Mouse (Mus musculus) neural tube, embryonic 11.5 days (tissue): Measurements from ENCODE around the gene Dynll1. TPM values are rescaled to one million over a fixed set of nuclear protein-coding genes. Genes with fewer than 3 reads are reported as not detected.

Experiments used
- ATAC-seq: fragments of 200-750 bp; cut with Nextera tagmentation; 2 replicates; pipeline ENCODE4 v1.8.0; 2017; ENCODE audit warnings: moderate number of reproducible peaks, mild to moderate bottlenecking, moderate TSS enrichment, moderate library complexity; ENCODE audit not compliant: insufficient read depth, low FRiP score, low TSS enrichment
- DNase-seq: peaks from one replicate; pipeline ENCODE4 v3.0.0-alpha.2; 2015; ENCODE audit warnings: low spot score
- H3K27ac ChIP-seq: fragments of 300-500 bp; sonication (generic); 2 replicates; pipeline ENCODE4 v1.5.1; 2014; ENCODE audit warnings: low read depth, mild to moderate bottlenecking, low read length
- H3K27me3 ChIP-seq: fragments of 300-500 bp; sonication (generic); 2 replicates; pipeline ENCODE4 v1.6.1; 2014; ENCODE audit warnings: mild to moderate bottlenecking, low read length, mixed read lengths; ENCODE audit not compliant: control insufficient read depth, insufficient read depth
- H3K36me3 ChIP-seq: fragments of 300-500 bp; sonication (generic); 2 replicates; pipeline ENCODE4 v1.6.1; 2014; ENCODE audit warnings: mild to moderate bottlenecking, low read length, moderate library complexity, mixed read lengths; ENCODE audit not compliant: control insufficient read depth, insufficient read depth
- H3K4me1 ChIP-seq: fragments of 300-500 bp; sonication (generic); 2 replicates; pipeline ENCODE4 v1.6.1; 2014; ENCODE audit warnings: low read length, mixed read lengths; ENCODE audit not compliant: control insufficient read depth, insufficient read depth
- H3K4me2 ChIP-seq: fragments of 300-500 bp; sonication (generic); 2 replicates; pipeline ENCODE4 v1.6.1; 2014; ENCODE audit warnings: low read depth, mild to moderate bottlenecking, moderate library complexity
- H3K4me3 ChIP-seq: fragments of 300-500 bp; sonication (generic); 2 replicates; pipeline ENCODE4 v1.5.1; 2014; ENCODE audit warnings: low read depth, low read length
- H3K9ac ChIP-seq: fragments of 300-500 bp; sonication (generic); 2 replicates; pipeline ENCODE4 v1.6.1; 2014; ENCODE audit warnings: mild to moderate bottlenecking, low read length
- H3K9me3 ChIP-seq: fragments of 300-500 bp; sonication (generic); 2 replicates; pipeline ENCODE4 v1.6.1; 2016; ENCODE audit warnings: low read length; ENCODE audit not compliant: control insufficient read depth
- WGBS: fragments of 180-500 bp; shearing (Covaris S2); extraction: QIAGEN DNeasy Blood & Tissue Kit; methylation state at CpG from one replicate; pipeline ENCODE4 v1.1.7; 2014; 5-methylcytosine and 5-hydroxymethylcytosine counted together
- polyA plus RNA-seq: library from polyadenylated mRNA; unstranded; fragments of >200 nt; fragmentation: Nextera tagmentation; extraction: Ambion mirVana; gene quantifications from 2 replicates; pipeline ENCODE4 v1.2.1, GENCODE M21; 2014

Gene Dynll1
- polyA plus RNA-seq, 1 experiment from 2014 or later, result 1,631 TPM

GRCm38 (mm10) chr5:115294173-115294572, 6.6 kb downstream of the Dynll1 start:
- Histone ChIP-seq H3K4me3 (no peak overlapping the region), H3K4me2 (no peak overlapping the region), H3K27ac (no peak overlapping the region), H3K9ac (no peak overlapping the region), H3K36me3 (peaks cover 17% of the 10 kb centered on the region; the same call in 1 of the 2 replicates), H3K9me3 (no peaks in the 10 kb centered on the region), H3K4me1 (peaks cover 4% of the 10 kb centered on the region), H3K27me3 (no peaks in the 10 kb centered on the region)
- ATAC-seq (no peak), DNase-seq (no peak)
- 92% methylated on average over 8 of the region's 8 CpGs for WGBS

GRCm38 (mm10) chr5:115284735-115285134, 16.1 kb downstream of the Dynll1 start:
- no peak overlapping the region for H3K4me2 ChIP-seq
- no peaks in the 10 kb centered on the region for H3K9me3 ChIP-seq
- ATAC-seq (no peak), DNase-seq (no peak)
- H3K4me3 ChIP-seq, result no peak overlapping the region
- H3K27ac ChIP-seq, result no peak overlapping the region
- H3K9ac ChIP-seq, result no peak overlapping the region
- no peaks in the 10 kb centered on the region for H3K27me3 ChIP-seq
- H3K4me1 ChIP-seq, result peaks cover 4% of the 10 kb centered on the region
- H3K36me3 ChIP-seq, result peaks cover 8% of the 10 kb centered on the region
- WGBS, result 93% methylated on average over 3 of the region's 3 CpGs

- ATAC-seq (no peak), DNase-seq (no peak)
- peaks cover 3% of the 10 kb centered on the region for H3K36me3 ChIP-seq
- no peaks in the 10 kb centered on the region for H3K9me3 ChIP-seq
- no peaks in the 10 kb centered on the region for H3K27me3 ChIP-seq
- H3K4me3 ChIP-seq, result peak overlapping the region; percentile 95
- peak overlapping the region; percentile 61 for H3K9ac ChIP-seq
- H3K4me1 ChIP-seq, result peaks cover 4% of the 10 kb centered on the region
- peak overlapping the region; percentile 82 for H3K4me2 ChIP-seq
- no peak overlapping the region for H3K27ac ChIP-seq
- 10% methylated on average over 17 of the region's 17 CpGs for WGBS
Observed at GRCm38 (mm10) chr5:115280050-115280687, 20.6 kb downstream of the Dynll1 start.

- Histone ChIP-seq H3K27me3 (no peaks in the 10 kb centered on the region), H3K9ac (peak within 1 kb of the TSS; percentile 61), H3K36me3 (peaks cover under 1% of the 10 kb centered on the region), H3K9me3 (no peaks in the 10 kb centered on the region), H3K4me1 (peaks cover 4% of the 10 kb centered on the region), H3K4me2 (peak within 1 kb of the TSS; percentile 82), H3K27ac (no peak within 1 kb of the TSS), H3K4me3 (peak within 1 kb of the TSS; percentile 95)
- WGBS, result 4% methylated on average over 45 of the region's 45 CpGs
- DNase-seq (peak; percentile 83), ATAC-seq (peak; percentile 65; the same call in 1 of the 2 replicates)
Observed at GRCm38 (mm10) chr5:115279226-115280049, 21.4 kb downstream of the Dynll1 start, which contains the start of gene Coq5. TSS of gene Coq5 (plus strand) at chr5:115279666.

GRCm38 (mm10) chr5:115278785-115279184, 22.0 kb downstream of the Dynll1 start:
- no peak for DNase-seq
- H3K4me3 ChIP-seq, result no peak overlapping the region
- H3K4me2 ChIP-seq, result no peak overlapping the region
- no peaks in the 10 kb centered on the region for H3K36me3 ChIP-seq
- peaks cover 4% of the 10 kb centered on the region for H3K4me1 ChIP-seq
- no peak for ATAC-seq
- H3K9me3 ChIP-seq, result no peaks in the 10 kb centered on the region
- 61% methylated on average over 2 of the region's 2 CpGs for WGBS
- H3K27ac ChIP-seq, result no peak overlapping the region
- H3K9ac ChIP-seq, result no peak overlapping the region
- H3K27me3 ChIP-seq, result no peaks in the 10 kb centered on the region

- no peaks in the 10 kb centered on the region for H3K36me3 ChIP-seq
- no peaks in the 10 kb centered on the region for H3K9me3 ChIP-seq
- WGBS, result 84% methylated on average over 1 of the region's 1 CpGs
- H3K4me3 ChIP-seq, result no peak overlapping the region
- no peak for ATAC-seq
- H3K27me3 ChIP-seq, result no peaks in the 10 kb centered on the region
- peaks cover 7% of the 10 kb centered on the region for H3K4me1 ChIP-seq
- H3K27ac ChIP-seq, result no peak overlapping the region
- no peak overlapping the region for H3K4me2 ChIP-seq
- no peak for DNase-seq
- H3K9ac ChIP-seq, result no peak overlapping the region
Observed at GRCm38 (mm10) chr5:115278053-115278452, 22.7 kb downstream of the Dynll1 start.

- Histone ChIP-seq H3K36me3 (no peaks in the 10 kb centered on the region), H3K9me3 (no peaks in the 10 kb centered on the region), H3K9ac (no peak overlapping the region), H3K4me1 (peaks cover 7% of the 10 kb centered on the region), H3K27me3 (no peaks in the 10 kb centered on the region), H3K4me3 (no peak overlapping the region), H3K4me2 (no peak overlapping the region), H3K27ac (no peak overlapping the region)
- peak; percentile 45 for DNase-seq
- 35% methylated on average over 14 of the region's 14 CpGs for WGBS
- no peak for ATAC-seq
Observed at GRCm38 (mm10) chr5:115275998-115276397, 24.8 kb downstream of the Dynll1 start.

- H3K27me3 ChIP-seq, result no peaks in the 10 kb centered on the region
- H3K4me2 ChIP-seq, result no peak overlapping the region
- H3K9me3 ChIP-seq, result no peaks in the 10 kb centered on the region
- no peak overlapping the region for H3K27ac ChIP-seq
- ATAC-seq (no peak), DNase-seq (no peak)
- H3K36me3 ChIP-seq, result no peaks in the 10 kb centered on the region; the same call in 1 of the 2 replicates
- H3K4me3 ChIP-seq, result no peak overlapping the region
- no peak overlapping the region for H3K9ac ChIP-seq
- peaks cover 16% of the 10 kb centered on the region for H3K4me1 ChIP-seq
- 93% methylated on average over 1 of the region's 1 CpGs for WGBS
Observed at GRCm38 (mm10) chr5:115274771-115275170, 26.0 kb downstream of the Dynll1 start.
